Mouse (Mus musculus): Measurements from ENCODE around the gene Lrtm1. TPM values are rescaled to one million over a fixed set of nuclear protein-coding genes. Genes with fewer than 3 reads are reported as not detected.
A peak's percentile ranks its signal among the peaks of the same experiment; 100 is the strongest.

Gene Lrtm1
- polyA plus RNA-seq, 1 experiment, result 0.49 TPM

DNA sequence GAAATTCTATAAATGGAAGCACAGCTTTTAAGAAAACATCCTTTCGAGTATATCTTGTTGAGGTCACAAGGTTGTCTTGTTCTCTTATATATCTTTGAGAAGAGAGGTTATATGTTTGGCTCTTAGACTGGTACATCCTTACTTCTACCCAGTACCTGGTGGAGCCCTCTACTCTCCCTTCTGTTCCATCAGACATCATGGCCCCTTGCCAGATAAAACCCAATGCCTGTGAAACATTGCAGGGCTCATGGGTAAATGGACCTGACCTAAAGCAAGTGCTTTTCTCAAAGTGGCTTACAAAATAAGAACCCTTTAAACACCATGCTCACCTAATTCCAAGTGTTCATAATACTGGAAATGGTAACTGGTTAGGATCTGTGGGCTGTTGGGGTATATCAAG, 43.5 kb downstream of the Lrtm1 start:
- no peak for TF ChIP-seq POLR2A (IDR thresholded peaks at IDR 0.05; ENCODE audit: low read depth, low read length)
- TF ChIP-seq CTCF (IDR thresholded peaks at IDR 0.05; ENCODE audit: borderline replicate concordance, insufficient read depth, low read length), result no peak
- H3K4me3 ChIP-seq (ENCODE audit: insufficient read depth, low read length), result no peak overlapping the region
- H3K27ac ChIP-seq (ENCODE audit: insufficient read depth, low read length), result no peak overlapping the region

DNA sequence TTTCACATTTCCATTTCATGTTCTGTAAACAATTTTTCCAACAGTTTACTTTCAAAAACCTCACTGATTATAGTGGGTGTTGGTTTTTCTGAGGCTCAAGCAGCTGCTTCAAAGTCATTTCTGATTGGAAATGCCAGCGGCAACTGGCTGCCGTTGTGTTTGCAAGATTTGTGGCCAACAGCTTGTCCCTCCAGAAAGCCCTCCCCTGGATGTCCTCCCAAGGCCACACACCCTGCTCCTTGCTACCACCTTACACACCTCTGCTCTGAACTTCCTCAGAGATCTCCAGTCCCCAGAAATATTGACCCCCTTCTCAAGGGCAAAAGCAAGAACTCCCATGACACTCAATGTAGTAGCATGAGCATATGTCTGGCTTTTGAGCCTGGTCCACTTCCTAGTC, 44.7 kb downstream of the Lrtm1 start:
- no peaks in the 10 kb centered on the region for H3K4me1 ChIP-seq (ENCODE audit: control insufficient read depth, insufficient read depth, low read length)
- TF ChIP-seq CTCF (IDR thresholded peaks at IDR 0.05; ENCODE audit: borderline replicate concordance, insufficient read depth, low read length) (no peak), POLR2A (IDR thresholded peaks at IDR 0.05; ENCODE audit: low read depth, low read length) (no peak)
- H3K27ac ChIP-seq (ENCODE audit: insufficient read depth, low read length), result no peak overlapping the region
- no peak overlapping the region for H3K4me3 ChIP-seq (ENCODE audit: insufficient read depth, low read length)

More for the DNA sequence above, 43.5 kb downstream of the Lrtm1 start:
- H3K4me1 ChIP-seq (ENCODE audit: control insufficient read depth, insufficient read depth, low read length), result no peaks in the 10 kb centered on the region

DNA sequence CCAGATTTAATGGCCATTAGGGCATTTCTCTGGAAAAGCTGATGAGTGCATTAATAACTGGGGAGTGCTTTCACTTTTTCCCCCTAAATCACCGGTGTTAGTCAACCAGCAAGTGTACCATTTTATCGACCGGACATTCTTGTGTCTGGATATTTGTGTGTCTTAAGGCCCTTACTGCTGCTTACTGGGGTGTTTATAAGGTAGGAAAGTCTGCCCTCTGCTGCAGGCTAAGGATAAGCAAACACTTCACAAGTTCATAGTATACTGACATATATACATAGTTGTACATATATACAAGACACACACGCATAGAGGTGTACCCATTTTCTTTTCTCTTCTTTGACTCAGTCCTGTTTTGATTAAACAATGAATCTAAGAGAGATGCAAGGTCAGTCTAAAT, 55.7 kb downstream of the Lrtm1 start:
- Histone ChIP-seq H3K4me1 (ENCODE audit: control insufficient read depth, insufficient read depth, low read length) (peaks cover 2% of the 10 kb centered on the region; the same call in 1 of the 2 replicates), H3K4me3 (ENCODE audit: insufficient read depth, low read length) (no peak overlapping the region), H3K27ac (ENCODE audit: insufficient read depth, low read length) (no peak overlapping the region)
- no peak for TF ChIP-seq POLR2A (IDR thresholded peaks at IDR 0.05; ENCODE audit: low read depth, low read length)
- TF ChIP-seq CTCF (IDR thresholded peaks at IDR 0.05; ENCODE audit: borderline replicate concordance, insufficient read depth, low read length), result no peak

DNA sequence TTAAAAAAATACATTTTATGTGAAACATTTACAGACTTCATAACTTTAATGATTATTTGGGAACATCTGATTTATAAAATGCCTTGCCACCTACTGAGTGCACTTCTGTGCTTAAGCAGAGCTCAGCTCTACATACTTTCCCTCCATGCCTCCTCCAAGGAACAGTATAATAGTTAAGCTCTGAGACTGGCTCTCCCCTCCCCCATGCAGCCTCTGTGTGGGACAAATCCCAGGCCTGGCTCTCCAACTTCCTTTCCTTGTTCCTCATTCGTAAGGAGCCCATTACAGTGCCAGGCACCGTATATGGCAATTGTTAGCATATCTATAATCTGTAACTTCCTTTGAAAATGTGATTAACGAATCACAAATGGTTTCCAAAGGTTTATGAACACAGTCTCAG, 59.4 kb downstream of the Lrtm1 start:
- H3K4me3 ChIP-seq (ENCODE audit: insufficient read depth, low read length), result no peak overlapping the region
- no peak overlapping the region for H3K27ac ChIP-seq (ENCODE audit: insufficient read depth, low read length)
- no peak for TF ChIP-seq POLR2A (IDR thresholded peaks at IDR 0.05; ENCODE audit: low read depth, low read length)
- no peak for TF ChIP-seq CTCF (IDR thresholded peaks at IDR 0.05; ENCODE audit: borderline replicate concordance, insufficient read depth, low read length)
- H3K4me1 ChIP-seq (ENCODE audit: control insufficient read depth, insufficient read depth, low read length), result 0 out of 2 replicates have a peak, but pooled peaks cover 2% of the 10 kb centered on the region

DNA sequence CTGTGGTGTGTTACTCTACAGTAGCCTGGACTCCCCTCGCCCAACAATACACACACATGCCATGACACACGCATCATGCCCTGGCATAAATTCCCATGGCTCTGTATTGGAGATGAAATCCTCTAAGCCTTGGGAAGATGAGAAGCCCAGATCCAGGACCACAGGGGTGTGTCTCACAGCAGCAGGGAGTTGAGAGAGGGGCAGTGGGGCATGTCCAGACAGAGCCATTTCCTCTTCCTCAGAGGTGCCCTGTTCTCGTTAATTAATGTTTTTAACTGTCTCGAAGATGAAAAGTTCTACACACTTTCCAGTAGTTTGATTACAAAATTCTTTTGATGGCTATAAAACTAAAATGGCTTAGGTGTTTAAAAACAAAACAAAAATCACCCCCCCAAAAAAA, 62.2 kb downstream of the Lrtm1 start:
- no peak overlapping the region for H3K4me3 ChIP-seq (ENCODE audit: insufficient read depth, low read length)
- TF ChIP-seq CTCF (IDR thresholded peaks at IDR 0.05; ENCODE audit: borderline replicate concordance, insufficient read depth, low read length) (no peak), POLR2A (IDR thresholded peaks at IDR 0.05; ENCODE audit: low read depth, low read length) (no peak)
- no peaks in the 10 kb centered on the region for H3K4me1 ChIP-seq (ENCODE audit: control insufficient read depth, insufficient read depth, low read length)
- H3K27ac ChIP-seq (ENCODE audit: insufficient read depth, low read length), result no peak overlapping the region

DNA sequence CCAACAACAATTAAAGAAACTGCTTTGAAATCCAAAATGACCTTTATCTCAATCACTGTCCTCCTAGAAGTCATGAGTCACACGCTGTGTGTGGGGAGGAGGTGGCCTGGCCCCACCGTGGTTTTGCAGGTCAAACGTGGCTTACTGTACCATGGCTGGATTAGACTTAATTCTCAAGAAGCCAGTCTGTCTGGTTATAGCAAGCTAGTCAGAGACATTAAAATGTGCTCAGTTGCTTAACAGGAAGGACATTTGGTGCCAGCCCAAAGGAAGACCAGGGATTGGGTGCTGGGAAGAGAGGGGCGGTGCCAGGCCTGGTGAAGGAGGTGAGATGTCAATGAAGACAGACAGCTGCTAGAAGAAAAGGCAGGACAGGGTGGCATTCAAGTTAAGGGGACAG, 62.6 kb downstream of the Lrtm1 start:
- no peak overlapping the region for H3K4me3 ChIP-seq (ENCODE audit: insufficient read depth, low read length)
- H3K27ac ChIP-seq (ENCODE audit: insufficient read depth, low read length), result no peak overlapping the region
- TF ChIP-seq POLR2A (IDR thresholded peaks at IDR 0.05; ENCODE audit: low read depth, low read length) (no peak), CTCF (IDR thresholded peaks at IDR 0.05; ENCODE audit: borderline replicate concordance, insufficient read depth, low read length) (no peak)
- no peaks in the 10 kb centered on the region for H3K4me1 ChIP-seq (ENCODE audit: control insufficient read depth, insufficient read depth, low read length)

DNA sequence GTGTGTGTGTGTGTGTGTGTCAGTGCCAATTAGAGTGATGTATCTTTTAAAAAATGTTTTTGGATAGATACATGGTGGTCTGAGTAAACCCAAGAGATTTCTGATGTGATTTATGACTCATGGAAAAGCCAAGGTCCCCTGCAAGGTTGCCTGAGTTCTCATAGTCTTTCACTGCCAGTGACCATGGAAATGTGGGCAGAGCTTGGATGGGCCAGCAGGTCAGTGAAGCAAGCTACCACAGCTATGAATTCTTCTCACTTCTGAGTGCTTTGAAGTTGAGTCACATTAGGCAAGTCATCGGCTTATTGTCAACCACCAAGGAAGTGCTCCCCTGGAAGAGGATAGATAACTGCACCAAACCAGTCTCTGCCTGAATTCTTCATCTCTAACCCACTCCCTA, 64.2 kb downstream of the Lrtm1 start:
- Histone ChIP-seq H3K4me3 (ENCODE audit: insufficient read depth, low read length) (no peak overlapping the region), H3K27ac (ENCODE audit: insufficient read depth, low read length) (peak overlapping the region; percentile 17; the same call in 1 of the 2 replicates), H3K4me1 (ENCODE audit: control insufficient read depth, insufficient read depth, low read length) (no peaks in the 10 kb centered on the region)
- TF ChIP-seq POLR2A (IDR thresholded peaks at IDR 0.05; ENCODE audit: low read depth, low read length) (no peak), CTCF (IDR thresholded peaks at IDR 0.05; ENCODE audit: borderline replicate concordance, insufficient read depth, low read length) (no peak)
